Mouse (Mus musculus) liver, embryonic 11.5 days (tissue): Measurements from ENCODE around the gene Gm12184. TPM values are rescaled to one million over a fixed set of nuclear protein-coding genes. Genes with fewer than 3 reads are reported as not detected.
A peak's percentile ranks its signal among the peaks of the same experiment; 100 is the strongest.

Source experiments
- ATAC-seq: fragments of 200-750 bp; cut with Nextera tagmentation; replicated peaks from 2 replicates; pipeline ENCODE4 v1.8.0; 2017; ENCODE audit warnings: moderate number of reproducible peaks, mild to moderate bottlenecking, moderate TSS enrichment, moderate library complexity; ENCODE audit not compliant: low FRiP score
- DNase-seq: peaks from one replicate; pipeline ENCODE4 v3.0.0-alpha.2; 2017; ENCODE audit warnings: low spot score
- H3K27ac ChIP-seq: fragments of 300-500 bp; sonication (generic); 2 replicates; pipeline ENCODE4 v1.5.1; 2014; ENCODE audit warnings: mild to moderate bottlenecking, low read depth, low read length, control low read depth
- H3K27me3 ChIP-seq: fragments of 300-500 bp; sonication (generic); replicated peaks from 2 replicates; pipeline ENCODE4 v1.6.1; 2014; ENCODE audit warnings: low read length, mixed read lengths; ENCODE audit not compliant: control insufficient read depth, insufficient read depth
- H3K36me3 ChIP-seq: fragments of 300-500 bp; sonication (generic); 2 replicates; pipeline ENCODE4 v1.6.1; 2014; ENCODE audit warnings: mild to moderate bottlenecking, low read length, moderate library complexity, mixed read lengths; ENCODE audit not compliant: control insufficient read depth, insufficient read depth
- H3K4me1 ChIP-seq: fragments of 300-500 bp; sonication (generic); replicated peaks from 2 replicates; pipeline ENCODE4 v1.6.1; 2014; ENCODE audit warnings: low read length, mixed read lengths; ENCODE audit not compliant: control insufficient read depth, insufficient read depth
- H3K4me2 ChIP-seq: fragments of 300-500 bp; sonication (generic); 2 replicates; pipeline ENCODE4 v1.6.1; 2014; ENCODE audit warnings: mild to moderate bottlenecking, control low read depth, moderate library complexity
- H3K4me3 ChIP-seq: fragments of 300-500 bp; sonication (generic); 2 replicates; pipeline ENCODE4 v1.5.1; 2014; ENCODE audit warnings: low read depth, low read length, control low read depth
- H3K9ac ChIP-seq: fragments of 300-500 bp; sonication (generic); 2 replicates; pipeline ENCODE4 v1.6.1; 2014; ENCODE audit warnings: low read depth, low read length, control low read depth
- H3K9me3 ChIP-seq: fragments of 300-500 bp; sonication (generic); 2 replicates; pipeline ENCODE4 v1.6.1; 2016; ENCODE audit warnings: low read length, inconsistent platforms, mixed read lengths; ENCODE audit not compliant: control insufficient read depth
- WGBS: fragments of 180-500 bp; shearing (Covaris S2); extraction: QIAGEN DNeasy Blood & Tissue Kit; methylation state at CpG from one replicate; pipeline ENCODE4 v1.1.7; 2014; 5-methylcytosine and 5-hydroxymethylcytosine counted together
- polyA plus RNA-seq: library from polyadenylated mRNA; unstranded; fragments of >200 nt; fragmentation: Nextera tagmentation; extraction: Ambion mirVana; gene quantifications from 2 replicates; pipeline ENCODE4 v1.2.1, GENCODE M21; 2014

Gene Gm12184
- polyA plus RNA-seq, 1 experiment from 2014 or later = 7.6 TPM

DNA sequence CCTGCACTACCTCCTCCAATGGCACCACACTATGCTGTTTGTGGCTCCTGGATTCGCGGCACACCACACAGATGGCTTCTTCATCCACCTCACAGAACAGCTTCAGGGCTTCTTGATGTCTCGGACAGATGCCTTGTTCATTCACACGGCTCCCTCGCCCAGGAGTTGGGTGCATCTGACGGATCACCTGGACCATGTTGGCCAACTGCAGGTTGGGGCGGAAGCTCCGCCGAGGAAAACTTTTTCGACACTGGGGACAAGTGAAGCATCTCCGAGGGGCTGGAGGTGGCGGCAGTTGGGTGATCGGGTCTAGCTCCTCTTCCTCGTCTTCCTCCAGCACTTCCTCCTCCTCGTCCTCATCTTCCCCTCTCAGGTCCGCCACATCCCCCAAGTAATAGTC lies 10.6 kb downstream of the Gm12184 start:
- H3K27me3 ChIP-seq = no peaks in the 10 kb centered on the region
- WGBS = 64% methylated on average over 16 of the region's 16 CpGs
- peaks cover 22% of the 10 kb centered on the region for H3K4me1 ChIP-seq
- ATAC-seq = no peak
- H3K9ac ChIP-seq = peak overlapping the region; percentile 80
- no peaks in the 10 kb centered on the region for H3K9me3 ChIP-seq
- H3K4me3 ChIP-seq = peak overlapping the region; percentile 95
- H3K36me3 ChIP-seq = peaks cover 17% of the 10 kb centered on the region
- H3K4me2 ChIP-seq = peak overlapping the region; percentile 73
- no peak overlapping the region for H3K27ac ChIP-seq
- DNase-seq = no peak

DNA sequence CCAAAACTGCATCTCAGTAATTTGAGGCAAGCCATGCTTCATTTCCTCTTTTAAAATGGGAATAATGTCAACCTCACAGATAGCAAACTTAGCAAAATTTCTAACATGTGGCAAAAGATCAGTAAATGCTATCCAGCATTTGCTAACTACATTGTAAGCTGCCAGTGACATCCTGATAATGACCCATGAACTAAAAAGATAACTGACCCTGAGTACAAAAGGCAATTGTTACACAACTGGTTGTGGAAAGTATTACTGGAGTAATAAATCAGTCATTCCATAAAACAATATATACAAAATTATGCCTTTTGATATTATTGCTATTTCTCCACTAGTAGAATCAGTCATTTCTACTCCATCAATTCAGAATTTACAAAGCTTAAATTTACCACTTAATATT lies 12.7 kb downstream of the Gm12184 start:
- H3K36me3 ChIP-seq = peaks cover 24% of the 10 kb centered on the region
- DNase-seq (no peak), ATAC-seq (no peak)
- H3K27me3 ChIP-seq = no peaks in the 10 kb centered on the region
- no peak overlapping the region for H3K9ac ChIP-seq
- no peak overlapping the region for H3K27ac ChIP-seq
- peaks cover 18% of the 10 kb centered on the region for H3K4me1 ChIP-seq
- H3K9me3 ChIP-seq = no peaks in the 10 kb centered on the region
- H3K4me3 ChIP-seq = no peak overlapping the region
- H3K4me2 ChIP-seq = no peak overlapping the region

DNA sequence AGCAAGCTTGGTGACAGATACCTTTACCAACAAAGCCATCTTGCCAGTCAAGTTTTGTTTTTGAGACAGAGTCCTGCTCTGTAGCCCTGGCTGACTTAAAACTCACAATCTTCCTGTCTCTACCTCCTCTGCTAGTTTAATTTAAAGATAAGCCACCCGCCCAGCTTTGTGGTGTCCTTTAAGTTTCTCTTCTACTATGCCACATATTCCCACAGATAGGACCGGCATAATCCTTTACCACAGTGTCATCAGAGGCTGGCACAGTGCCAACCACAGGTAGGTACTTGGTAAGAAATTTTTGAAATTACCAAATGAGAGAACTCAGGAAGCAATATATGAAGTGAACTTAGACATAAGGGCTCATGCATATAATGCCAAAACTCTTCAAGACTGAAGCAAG lies 16.3 kb downstream of the Gm12184 start:
- Histone ChIP-seq H3K4me3 (no peak overlapping the region), H3K9ac (no peak overlapping the region), H3K36me3 (peaks cover 44% of the 10 kb centered on the region), H3K27me3 (no peaks in the 10 kb centered on the region), H3K4me1 (peaks cover 11% of the 10 kb centered on the region), H3K4me2 (no peak overlapping the region), H3K9me3 (no peaks in the 10 kb centered on the region), H3K27ac (no peak overlapping the region)
- no peak for ATAC-seq
- 78% methylated on average over 2 of the region's 2 CpGs for WGBS
- DNase-seq = no peak

DNA sequence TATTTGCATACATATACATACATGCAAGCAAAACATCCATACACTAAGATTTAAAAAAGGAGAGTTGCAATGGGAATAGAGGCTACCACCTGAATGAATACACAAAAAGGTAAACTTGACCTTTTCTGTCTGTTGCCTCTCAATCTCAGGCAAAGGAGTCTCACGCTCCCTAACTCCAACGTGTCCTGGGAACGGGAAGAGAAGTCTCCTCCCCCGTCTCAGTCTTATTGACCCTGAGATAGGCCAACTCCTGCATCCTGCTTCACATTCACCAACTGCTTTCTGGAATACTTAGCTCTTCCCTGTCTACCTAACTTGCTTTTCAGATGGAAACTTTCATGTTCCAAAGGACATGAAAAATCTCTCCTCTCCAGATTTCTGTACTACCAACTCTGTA lies 17.0 kb downstream of the Gm12184 start:
- no peaks in the 10 kb centered on the region for H3K9me3 ChIP-seq
- peaks cover 46% of the 10 kb centered on the region for H3K36me3 ChIP-seq
- ATAC-seq (no peak), DNase-seq (no peak)
- H3K4me1 ChIP-seq = peaks cover 4% of the 10 kb centered on the region; the same call in 1 of the 2 replicates
- 67% methylated on average over 4 of the region's 4 CpGs for WGBS
- H3K9ac ChIP-seq = no peak overlapping the region
- H3K27me3 ChIP-seq = no peaks in the 10 kb centered on the region
- H3K27ac ChIP-seq = no peak overlapping the region
- H3K4me2 ChIP-seq = no peak overlapping the region
- H3K4me3 ChIP-seq = no peak overlapping the region

DNA sequence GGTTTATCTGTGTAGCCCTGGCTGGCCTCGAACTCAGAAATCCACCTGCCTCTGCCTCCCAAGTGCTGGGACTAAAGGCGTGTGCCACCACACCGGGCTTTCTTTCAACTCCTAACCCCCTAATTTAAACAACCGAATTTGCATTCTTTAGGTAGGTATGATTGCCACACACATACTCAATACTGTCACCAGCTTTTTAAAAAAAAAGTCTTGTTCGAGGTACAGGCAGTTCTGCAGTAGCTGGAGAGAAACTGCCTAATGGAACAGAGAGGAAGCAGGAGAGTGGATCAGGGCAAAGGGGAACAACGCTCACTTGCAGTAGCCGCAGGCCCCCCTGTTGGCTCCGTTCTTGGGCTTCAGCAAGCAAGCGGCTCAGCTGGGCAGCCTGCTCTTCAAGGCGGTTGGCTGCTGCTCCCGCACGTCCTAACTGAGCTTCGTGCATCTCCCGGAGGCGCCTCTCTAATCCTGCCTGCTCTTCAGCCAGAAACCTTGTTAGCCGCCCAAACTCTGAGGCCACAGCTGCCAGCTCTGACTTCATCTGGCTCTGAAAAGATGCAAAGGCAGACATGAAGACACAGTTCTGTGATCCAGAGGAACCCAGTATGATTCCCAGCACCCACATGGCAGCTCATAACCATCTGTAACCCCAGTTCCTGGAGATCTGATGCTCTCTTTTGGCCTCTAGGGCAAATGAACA lies 17.6 kb downstream of the Gm12184 start:
- Histone ChIP-seq H3K4me2 (no peak overlapping the region), H3K4me1 (no peaks in the 10 kb centered on the region), H3K27ac (no peak overlapping the region), H3K4me3 (no peak overlapping the region), H3K36me3 (peaks cover 52% of the 10 kb centered on the region), H3K9ac (no peak overlapping the region), H3K9me3 (no peaks in the 10 kb centered on the region), H3K27me3 (no peaks in the 10 kb centered on the region)
- 78% methylated on average over 16 of the region's 16 CpGs for WGBS
- DNase-seq (no peak), ATAC-seq (no peak)

DNA sequence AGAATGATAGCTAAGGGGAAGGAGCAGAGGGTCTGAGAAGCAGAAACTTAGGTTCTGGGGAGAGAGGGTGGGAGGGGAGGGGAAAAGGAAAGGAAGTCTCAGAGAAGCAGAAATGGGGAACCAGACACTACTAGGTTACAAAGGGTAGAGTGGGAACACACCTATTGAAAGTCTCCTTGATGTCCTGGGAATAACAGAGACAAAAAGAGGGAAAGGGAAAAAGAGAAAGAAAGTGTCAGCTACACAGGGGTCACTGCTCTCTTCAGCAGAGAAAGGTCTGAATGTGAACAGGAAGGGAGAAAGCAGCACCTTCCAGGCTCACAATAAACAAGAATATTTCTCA lies 18.2 kb downstream of the Gm12184 start:
- H3K4me1 ChIP-seq = no peaks in the 10 kb centered on the region
- H3K9me3 ChIP-seq = no peaks in the 10 kb centered on the region
- H3K27ac ChIP-seq = no peak overlapping the region
- DNase-seq (no peak), ATAC-seq (no peak)
- H3K9ac ChIP-seq = no peak overlapping the region
- no peak overlapping the region for H3K4me2 ChIP-seq
- no peaks in the 10 kb centered on the region for H3K27me3 ChIP-seq
- peaks cover 57% of the 10 kb centered on the region for H3K36me3 ChIP-seq
- H3K4me3 ChIP-seq = no peak overlapping the region

DNA sequence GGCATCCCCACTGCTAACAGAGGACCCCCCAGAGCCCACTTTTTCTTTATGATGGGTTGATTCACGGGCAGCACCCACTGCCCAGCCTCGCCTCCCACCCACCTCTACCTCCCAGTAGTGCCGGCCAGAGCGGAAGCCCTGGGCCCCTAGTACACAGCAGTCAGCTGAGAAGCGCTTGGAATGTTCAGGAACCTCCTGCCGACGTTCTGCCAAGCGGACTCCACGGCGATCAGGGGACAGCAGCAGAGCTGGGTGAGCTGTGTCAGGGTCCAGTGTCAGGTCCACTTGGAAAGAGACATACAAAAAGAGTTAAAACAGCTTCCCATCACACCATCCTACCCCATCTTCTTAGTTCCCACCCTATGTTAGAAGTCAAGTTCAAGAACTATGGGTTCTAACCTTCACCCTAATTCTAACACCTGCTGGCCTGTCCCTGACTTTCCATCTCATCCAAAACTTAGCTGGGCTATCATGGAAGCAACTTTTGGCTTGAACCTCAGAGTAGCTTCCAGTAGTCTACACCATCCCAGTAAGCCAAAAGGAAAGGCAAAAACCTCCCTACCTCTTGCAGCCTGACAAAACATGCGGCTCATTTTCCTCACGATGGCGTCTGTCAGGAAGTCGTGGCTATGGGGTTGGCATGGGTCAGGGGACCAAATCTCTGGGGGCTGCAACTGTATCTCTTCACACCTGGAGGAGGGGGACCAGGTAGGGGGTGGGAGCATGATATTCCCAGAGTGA lies 18.7 kb downstream of the Gm12184 start:
- Histone ChIP-seq H3K36me3 (peaks cover 60% of the 10 kb centered on the region), H3K4me2 (no peak overlapping the region), H3K27me3 (no peaks in the 10 kb centered on the region), H3K27ac (peak overlapping the region; percentile 34; the same call in 1 of the 2 replicates), H3K9ac (no peak overlapping the region), H3K9me3 (no peaks in the 10 kb centered on the region), H3K4me1 (0 out of 2 replicates have a peak, but pooled peaks cover 4% of the 10 kb centered on the region), H3K4me3 (no peak overlapping the region)
- ATAC-seq (peak; percentile 45), DNase-seq (no peak)
- WGBS = 56% methylated on average over 14 of the region's 14 CpGs

DNA sequence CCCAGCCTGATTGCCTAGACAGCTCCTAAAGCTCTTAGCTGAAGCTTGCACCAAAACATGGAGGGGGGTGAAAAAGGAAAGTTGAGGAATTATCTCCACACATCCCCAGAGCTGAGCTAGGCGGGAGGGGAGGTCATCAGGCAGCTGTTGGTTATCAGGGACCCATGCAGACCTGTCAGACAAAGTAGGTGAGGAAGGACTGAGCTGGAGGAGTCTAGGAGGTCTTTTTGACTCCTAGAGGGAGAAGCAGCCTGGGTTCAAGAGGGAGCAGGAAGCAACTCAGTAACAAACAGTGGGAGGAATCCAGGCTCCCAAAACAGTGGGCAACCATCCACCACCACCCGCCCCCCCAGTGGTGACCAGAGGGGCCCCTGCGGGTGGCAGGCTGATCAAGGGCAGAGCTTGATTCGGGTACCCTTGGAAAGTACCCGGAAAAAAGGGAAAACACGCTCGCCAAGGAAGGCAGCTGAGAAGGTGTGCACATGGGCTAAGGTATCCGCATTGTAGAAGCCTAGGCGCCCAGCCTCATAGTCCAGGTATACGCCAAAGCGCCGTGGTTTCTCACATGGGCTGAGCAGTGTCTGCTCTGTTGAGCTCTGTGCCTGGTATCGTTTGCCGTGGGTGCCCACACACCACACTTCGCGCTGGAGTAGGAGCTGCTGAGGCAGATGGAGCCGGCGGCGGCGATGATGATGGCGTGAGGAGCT lies 19.4 kb downstream of the Gm12184 start:
- no peak overlapping the region for H3K9ac ChIP-seq
- WGBS = 51% methylated on average over 21 of the region's 21 CpGs
- H3K4me3 ChIP-seq = no peak overlapping the region
- H3K4me2 ChIP-seq = no peak overlapping the region
- H3K27ac ChIP-seq = peak overlapping the region; percentile 34
- ATAC-seq = peak; percentile 71
- no peaks in the 10 kb centered on the region for H3K9me3 ChIP-seq
- H3K36me3 ChIP-seq = peaks cover 62% of the 10 kb centered on the region
- H3K4me1 ChIP-seq = peaks cover 9% of the 10 kb centered on the region
- no peaks in the 10 kb centered on the region for H3K27me3 ChIP-seq
- peak; percentile 75 for DNase-seq
